Mouse (Mus musculus): ENCODE data around the gene Mrpl52. TPM values are rescaled to one million over a fixed set of nuclear protein-coding genes. Genes with fewer than 3 reads are reported as not detected.

Mrpl52 gene
- polyA plus RNA-seq, 1 experiment from 2014 or later = 265 TPM

DNA sequence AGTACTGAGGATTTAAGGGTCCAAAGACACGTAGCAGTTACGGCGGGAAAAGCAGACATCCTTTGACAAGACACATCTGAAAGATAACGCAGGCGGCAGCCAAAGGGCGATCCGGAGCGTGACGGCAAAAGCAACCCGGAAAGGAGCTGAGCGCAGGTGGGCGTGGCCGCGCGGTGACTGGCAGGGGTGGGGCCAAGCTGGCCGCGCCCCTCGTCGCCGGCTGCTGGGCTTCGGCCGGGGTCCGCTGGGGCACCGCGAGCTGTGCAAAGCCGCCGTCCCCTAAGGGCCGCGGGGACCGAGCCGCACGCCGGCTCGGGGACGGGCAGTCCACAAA lies 37.2 kb downstream of the Mrpl52 start, which contains the start of gene Lrp10:
Gene Lrp10 (plus strand): TSS at position 179 of the 334 bp plus-strand sequence.
- Histone ChIP-seq H3K4me1 (peaks cover 16% of the 10 kb centered on the region), H3K9ac (peak within 1 kb of the TSS; percentile 86), H3K27me3 (no peaks in the 10 kb centered on the region), H3K27ac (peak within 1 kb of the TSS; percentile 92), H3K9me3 (replicated peaks) (no peaks in the 10 kb centered on the region), H3K4me3 (replicated peaks) (peak within 1 kb of the TSS; percentile 90), H3K4me2 (peak within 1 kb of the TSS; percentile 77), H3K36me3 (peaks cover 34% of the 10 kb centered on the region)
- under 1% methylated on average over 35 of the region's 35 CpGs for WGBS
- ATAC-seq (replicated peaks; ENCODE audit: low FRiP score) = peak; percentile 92

DNA sequence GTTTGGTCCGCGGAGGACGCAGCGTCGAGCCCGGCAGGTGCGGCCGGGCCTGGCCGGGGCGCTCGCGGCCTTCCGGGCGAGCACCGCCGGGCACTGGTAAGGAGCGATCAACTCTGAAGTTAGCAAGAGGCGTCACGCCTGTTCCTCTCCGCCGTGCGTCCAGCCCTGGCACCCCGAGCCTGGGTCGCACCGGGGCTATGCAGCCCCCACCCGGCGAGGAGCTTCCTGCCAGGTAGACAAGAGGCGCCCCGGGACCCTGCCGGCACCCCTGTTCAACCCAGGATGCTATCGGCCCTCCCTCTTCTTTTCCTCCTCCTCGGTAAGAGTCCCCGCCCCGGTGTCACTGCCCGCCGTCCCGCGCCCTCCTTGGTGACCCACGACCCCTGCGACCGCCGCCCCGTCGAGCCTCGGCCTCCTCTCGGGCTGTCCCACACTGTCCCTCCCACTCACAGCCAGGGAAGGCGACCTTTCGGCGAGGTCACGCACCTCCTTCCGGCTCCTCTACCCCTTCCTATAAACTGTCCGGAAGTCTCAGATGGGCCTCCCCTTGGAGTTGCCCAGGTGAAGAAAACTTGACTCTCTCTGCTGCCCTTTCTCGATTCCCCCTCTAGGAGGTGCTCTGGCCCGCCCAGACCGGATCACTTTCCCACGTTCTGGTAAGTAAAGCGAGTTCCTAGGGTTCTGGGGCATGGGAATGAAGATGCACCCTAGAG lies 37.7 kb downstream of the Mrpl52 start:
- H3K27ac ChIP-seq = peak overlapping the region; percentile 92
- H3K27me3 ChIP-seq = no peaks in the 10 kb centered on the region
- peak; percentile 83 for ATAC-seq (replicated peaks; ENCODE audit: low FRiP score)
- H3K4me3 ChIP-seq (replicated peaks) = peak overlapping the region; percentile 90
- under 1% methylated on average over 53 of the region's 57 CpGs for WGBS
- peaks cover 16% of the 10 kb centered on the region for H3K4me1 ChIP-seq
- peaks cover 39% of the 10 kb centered on the region for H3K36me3 ChIP-seq
- H3K9ac ChIP-seq = peak overlapping the region; percentile 86
- H3K9me3 ChIP-seq (replicated peaks) = no peaks in the 10 kb centered on the region
- H3K4me2 ChIP-seq = peak overlapping the region; percentile 77

DNA sequence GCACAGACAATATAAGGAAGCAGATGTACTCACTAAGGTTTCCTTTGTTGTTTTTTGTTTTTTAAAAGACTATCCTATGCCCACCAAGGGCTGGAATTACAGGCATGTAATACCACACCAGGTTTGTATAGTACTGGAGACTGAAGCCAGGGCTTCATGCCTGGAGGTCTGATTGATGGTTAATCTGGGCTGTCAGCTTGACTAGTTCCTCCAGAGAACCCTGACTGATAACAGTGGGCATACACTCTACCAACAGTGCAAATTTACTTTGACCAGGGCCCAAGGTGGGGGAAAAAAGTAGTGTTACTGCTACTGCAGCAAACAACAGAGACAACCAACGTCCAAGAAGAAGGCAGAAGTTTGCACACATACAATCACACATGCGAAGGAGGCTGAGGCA lies 44.8 kb downstream of the Mrpl52 start:
- no peak for ATAC-seq (replicated peaks; ENCODE audit: low FRiP score)

GRCm38 (mm10) chr14:54472671-54473070 lies 46.0 kb downstream of the Mrpl52 start:
- Histone ChIP-seq H3K36me3 (peaks cover 30% of the 10 kb centered on the region), H3K4me2 (no peak overlapping the region), H3K9me3 (replicated peaks) (no peaks in the 10 kb centered on the region), H3K27ac (no peak overlapping the region), H3K9ac (no peak overlapping the region), H3K4me1 (peaks cover 23% of the 10 kb centered on the region), H3K27me3 (peaks cover 12% of the 10 kb centered on the region; the same call in 1 of the 2 replicates), H3K4me3 (replicated peaks) (no peak overlapping the region)
- no peak for ATAC-seq (replicated peaks; ENCODE audit: low FRiP score)
- WGBS = 73% methylated on average over 5 of the region's 5 CpGs

More for the DNA sequence above, 44.8 kb downstream of the Mrpl52 start:
- H3K4me1 ChIP-seq = peaks cover 14% of the 10 kb centered on the region
- no peak overlapping the region for H3K4me2 ChIP-seq
- WGBS = 94% methylated on average over 2 of the region's 2 CpGs
- H3K4me3 ChIP-seq (replicated peaks) = no peak overlapping the region
- peaks cover 42% of the 10 kb centered on the region for H3K36me3 ChIP-seq
- H3K27me3 ChIP-seq = peaks cover 2% of the 10 kb centered on the region; the same call in 1 of the 2 replicates
- no peaks in the 10 kb centered on the region for H3K9me3 ChIP-seq (replicated peaks)
- H3K27ac ChIP-seq = no peak overlapping the region
- no peak overlapping the region for H3K9ac ChIP-seq

GRCm38 (mm10) chr14:54474744-54475143 lies 48.0 kb downstream of the Mrpl52 start:
- 77% methylated on average over 5 of the region's 5 CpGs for WGBS
- ATAC-seq (replicated peaks; ENCODE audit: low FRiP score) = no peak

GRCm38 (mm10) chr14:54475941-54476844 lies 49.5 kb downstream of the Mrpl52 start, which contains the start of gene Rem2:
Gene Rem2, plus strand, starts transcription at chr14:54476100.
- peak; percentile 74 for ATAC-seq (replicated peaks; ENCODE audit: low FRiP score)
- no peak within 1 kb of the TSS for H3K27ac ChIP-seq
- H3K27me3 ChIP-seq = peaks cover 34% of the 10 kb centered on the region
- H3K4me3 ChIP-seq (replicated peaks) = peak within 1 kb of the TSS; percentile 51
- H3K9me3 ChIP-seq (replicated peaks) = no peaks in the 10 kb centered on the region
- H3K4me2 ChIP-seq = peak within 1 kb of the TSS; percentile 91
- 6% methylated on average over 23 of the region's 23 CpGs for WGBS
- peaks cover 42% of the 10 kb centered on the region for H3K4me1 ChIP-seq
- no peaks in the 10 kb centered on the region for H3K36me3 ChIP-seq
- peak within 1 kb of the TSS; percentile 59 for H3K9ac ChIP-seq

More at GRCm38 (mm10) chr14:54474744-54475143, 48.0 kb downstream of the Mrpl52 start:
- Histone ChIP-seq H3K27me3 (peaks cover 27% of the 10 kb centered on the region), H3K27ac (no peak overlapping the region), H3K4me2 (no peak overlapping the region), H3K4me1 (peaks cover 35% of the 10 kb centered on the region), H3K36me3 (peaks cover 9% of the 10 kb centered on the region), H3K9me3 (replicated peaks) (no peaks in the 10 kb centered on the region), H3K4me3 (replicated peaks) (no peak overlapping the region), H3K9ac (no peak overlapping the region)

- Histone ChIP-seq H3K9me3 (replicated peaks) (no peaks in the 10 kb centered on the region; the same call in 1 of the 2 replicates), H3K9ac (no peak overlapping the region), H3K27me3 (peaks cover 34% of the 10 kb centered on the region), H3K36me3 (no peaks in the 10 kb centered on the region), H3K4me3 (replicated peaks) (no peak overlapping the region), H3K27ac (no peak overlapping the region), H3K4me2 (no peak overlapping the region), H3K4me1 (peaks cover 42% of the 10 kb centered on the region)
- WGBS = 80% methylated on average over 15 of the region's 15 CpGs
- ATAC-seq (replicated peaks; ENCODE audit: low FRiP score) = no peak
Observed at GRCm38 (mm10) chr14:54477172-54477909, 50.6 kb downstream of the Mrpl52 start.

Other genes starting within 250 kb of the Mrpl52 start
- gene Dad1, start 172.8 kb upstream of the Mrpl52 start, polyA plus RNA-seq (2015; fragmentation: Nextera tagmentation; extraction: Ambion mirVana) = 427 and 441 TPM in 2 replicates
- 61.3 and 67.6 TPM in 2 replicates for gene Abhd4, start 172.7 kb upstream of the Mrpl52 start, polyA plus RNA-seq (2015; fragmentation: Nextera tagmentation; extraction: Ambion mirVana)
- 0.14 TPM in 1 of 2 replicates, not detected in the other for gene Olfr49, start 142.0 kb upstream of the Mrpl52 start, polyA plus RNA-seq (2015; fragmentation: Nextera tagmentation; extraction: Ambion mirVana)
- 50.9 and 61.0 TPM in 2 replicates for gene Oxa1l, start 66.1 kb upstream of the Mrpl52 start, polyA plus RNA-seq (2015; fragmentation: Nextera tagmentation; extraction: Ambion mirVana)
- 11.0 and 11.4 TPM in 2 replicates for gene Slc7a7, start 9.1 kb upstream of the Mrpl52 start, polyA plus RNA-seq (2015; fragmentation: Nextera tagmentation; extraction: Ambion mirVana)
- 155 and 168 TPM in 2 replicates for gene Mmp14, start 4.7 kb downstream of the Mrpl52 start, polyA plus RNA-seq (2015; fragmentation: Nextera tagmentation; extraction: Ambion mirVana)
- gene Lrp10, start 37.2 kb downstream of the Mrpl52 start, polyA plus RNA-seq (2015; fragmentation: Nextera tagmentation; extraction: Ambion mirVana) = 46.8 and 54.6 TPM in 2 replicates
- gene Rem2, start 49.2 kb downstream of the Mrpl52 start, polyA plus RNA-seq (2015; fragmentation: Nextera tagmentation; extraction: Ambion mirVana) = 6.3 and 6.8 TPM in 2 replicates
- 101 and 104 TPM in 2 replicates for gene Prmt5, start 90.6 kb downstream of the Mrpl52 start, polyA plus RNA-seq (2015; fragmentation: Nextera tagmentation; extraction: Ambion mirVana)
- 50.7 and 53.2 TPM in 2 replicates for gene Haus4, start 127.7 kb downstream of the Mrpl52 start, polyA plus RNA-seq (2015; fragmentation: Nextera tagmentation; extraction: Ambion mirVana)
- gene Ajuba, start 150.6 kb downstream of the Mrpl52 start, polyA plus RNA-seq (2015; fragmentation: Nextera tagmentation; extraction: Ambion mirVana) = 45.9 and 50.4 TPM in 2 replicates
- gene 4931414P19Rik, start 179.1 kb downstream of the Mrpl52 start, polyA plus RNA-seq (2015; fragmentation: Nextera tagmentation; extraction: Ambion mirVana) = 10.2 and 11.3 TPM in 2 replicates
- gene Psmb5, start 191.1 kb downstream of the Mrpl52 start, polyA plus RNA-seq (2015; fragmentation: Nextera tagmentation; extraction: Ambion mirVana) = 422 and 424 TPM in 2 replicates
- not detected in 2 replicates for gene Psmb11, start 194.5 kb downstream of the Mrpl52 start, polyA plus RNA-seq (2015; fragmentation: Nextera tagmentation; extraction: Ambion mirVana)
- gene Gm17606, start 214.0 kb downstream of the Mrpl52 start, polyA plus RNA-seq (2015; fragmentation: Nextera tagmentation; extraction: Ambion mirVana) = not detected in 2 replicates
- 3.1 and 4.5 TPM in 2 replicates for gene Cdh24, start 214.5 kb downstream of the Mrpl52 start, polyA plus RNA-seq (2015; fragmentation: Nextera tagmentation; extraction: Ambion mirVana)

Data from kidney, embryonic 15.5 days (tissue).